Mouse (Mus musculus): ENCODE data around the gene Tmem160. TPM values are rescaled to one million over a fixed set of nuclear protein-coding genes. Genes with fewer than 3 reads are reported as not detected.

Tmem160 gene
- polyA plus RNA-seq, 1 experiment from 2014 or later, result 43.9 TPM

DNA sequence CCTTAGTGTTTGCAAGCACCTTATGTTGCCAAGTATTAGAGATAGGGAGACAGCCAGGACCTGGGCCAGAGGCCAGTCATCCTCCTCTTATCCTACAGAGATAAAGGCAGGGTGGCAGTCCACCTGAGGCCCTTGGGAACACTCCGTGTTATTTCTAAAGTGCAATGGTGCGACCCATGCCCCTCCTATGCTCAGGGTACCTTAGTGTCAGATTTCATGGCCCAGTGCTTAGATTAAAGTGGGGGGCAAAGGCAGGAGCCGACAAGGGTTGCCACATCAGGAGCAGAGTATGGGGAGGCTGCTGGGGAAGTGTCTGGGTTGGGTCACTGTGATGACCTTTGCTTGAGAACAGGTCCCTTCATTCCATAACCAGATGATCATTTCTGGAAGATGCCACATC is 43.7 kb downstream of the Tmem160 start:
- 62% methylated on average over 3 of the region's 3 CpGs for WGBS (ENCODE audit: insufficient replicate concordance)
- H3K9ac ChIP-seq, result no peak overlapping the region

DNA sequence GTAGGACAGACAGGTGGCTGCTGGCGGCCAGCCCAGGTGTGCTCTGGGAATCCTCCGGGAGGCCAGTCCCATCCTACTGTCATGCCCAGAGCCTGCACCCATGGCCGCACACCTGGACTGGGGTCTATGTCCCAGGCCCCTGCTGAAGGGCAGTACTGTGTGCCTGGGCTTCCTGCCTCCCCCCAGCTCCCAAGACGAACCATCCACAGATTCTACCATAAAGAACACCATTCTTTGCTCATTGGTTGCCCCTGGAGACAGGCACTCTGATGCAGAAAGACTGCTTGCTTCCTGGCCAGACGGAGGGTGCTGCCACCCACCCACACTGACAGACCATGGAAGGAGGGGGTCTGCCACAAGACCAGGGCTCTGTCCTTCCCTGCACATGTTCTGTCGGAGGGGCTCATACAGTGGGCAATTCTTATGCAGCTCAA is 47.1 kb downstream of the Tmem160 start:
- no peak overlapping the region for H3K9ac ChIP-seq
- peaks cover 54% of the 10 kb centered on the region for H3K36me3 ChIP-seq
- H3K27me3 ChIP-seq (replicated peaks), result no peaks in the 10 kb centered on the region
- H3K4me3 ChIP-seq, result no peak overlapping the region
- no peak for ATAC-seq
- H3K9me3 ChIP-seq (replicated peaks), result no peaks in the 10 kb centered on the region
- 81% methylated on average over 6 of the region's 6 CpGs for WGBS (ENCODE audit: insufficient replicate concordance)
- H3K4me2 ChIP-seq, result no peak overlapping the region
- no peaks in the 10 kb centered on the region for H3K4me1 ChIP-seq
- H3K27ac ChIP-seq, result no peak overlapping the region

More for the DNA sequence above, 43.7 kb downstream of the Tmem160 start:
- Histone ChIP-seq H3K4me2 (no peak overlapping the region), H3K4me1 (no peaks in the 10 kb centered on the region), H3K9me3 (replicated peaks) (no peaks in the 10 kb centered on the region), H3K27ac (no peak overlapping the region), H3K36me3 (peaks cover 29% of the 10 kb centered on the region), H3K27me3 (replicated peaks) (no peaks in the 10 kb centered on the region), H3K4me3 (no peak overlapping the region)
- no peak for ATAC-seq

DNA sequence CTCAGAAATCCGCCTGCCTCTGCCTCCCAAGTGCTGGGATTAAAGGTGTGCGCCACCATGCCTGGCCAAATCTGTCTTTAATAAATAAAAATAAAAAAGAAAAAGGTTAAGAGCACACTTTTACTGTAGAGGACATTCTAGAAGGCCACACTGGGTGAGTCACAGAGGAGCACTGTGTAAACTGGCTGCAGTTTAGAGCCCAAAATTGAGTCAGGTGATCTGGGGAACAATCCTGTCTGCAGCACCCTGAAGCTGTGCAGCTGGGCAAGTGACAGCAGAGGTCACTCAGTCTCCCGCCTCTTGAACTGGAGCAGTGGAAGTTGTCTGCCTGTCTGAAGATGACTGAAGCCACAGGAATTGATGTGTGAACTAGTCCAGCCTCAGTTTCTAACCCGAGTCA is 49.0 kb downstream of the Tmem160 start:
- ATAC-seq, result no peak
- H3K4me1 ChIP-seq, result no peaks in the 10 kb centered on the region
- H3K9ac ChIP-seq, result no peak overlapping the region
- no peaks in the 10 kb centered on the region for H3K9me3 ChIP-seq (replicated peaks)
- H3K4me3 ChIP-seq, result no peak overlapping the region
- no peaks in the 10 kb centered on the region for H3K27me3 ChIP-seq (replicated peaks)
- peaks cover 59% of the 10 kb centered on the region for H3K36me3 ChIP-seq
- WGBS (ENCODE audit: insufficient replicate concordance), result 76% methylated on average over 4 of the region's 4 CpGs
- H3K4me2 ChIP-seq, result no peak overlapping the region
- no peak overlapping the region for H3K27ac ChIP-seq

DNA sequence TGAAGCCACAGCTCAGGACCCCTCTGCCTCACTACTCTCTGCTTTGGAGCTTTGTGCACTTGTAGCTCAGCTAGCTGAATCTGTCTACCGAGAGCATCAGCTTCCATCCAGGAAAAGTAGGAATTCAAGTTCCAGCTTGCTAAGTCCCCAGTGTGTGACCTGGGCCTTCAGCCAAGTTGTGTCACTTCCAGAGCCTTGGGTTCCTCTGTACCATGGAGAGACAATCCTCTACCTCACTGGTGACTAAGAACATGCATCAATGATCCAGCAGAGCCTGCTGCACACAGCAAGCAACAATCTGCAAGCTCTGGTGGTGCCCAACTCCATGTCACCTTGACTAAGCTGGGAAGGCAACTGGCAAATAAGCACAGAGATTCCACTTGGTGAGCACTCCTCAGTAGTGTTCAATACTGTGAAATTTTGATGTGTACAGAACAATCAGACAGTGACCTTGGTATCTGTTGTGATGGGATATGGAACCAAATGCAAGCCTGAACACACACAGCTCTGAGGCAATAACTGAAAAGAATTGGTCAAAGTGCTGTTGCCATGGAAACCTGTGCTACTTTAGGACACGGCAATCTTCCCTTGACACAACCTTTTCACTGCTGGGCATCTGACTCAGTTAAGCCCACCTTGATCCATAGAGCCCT is 52.1 kb downstream of the Tmem160 start:
- H3K4me3 ChIP-seq, result no peak overlapping the region
- H3K4me2 ChIP-seq, result no peak overlapping the region
- H3K9me3 ChIP-seq (replicated peaks), result no peaks in the 10 kb centered on the region
- H3K9ac ChIP-seq, result no peak overlapping the region
- 0 out of 2 replicates have a peak overlapping the region, but pooled peaks have one; percentile 6 for H3K27ac ChIP-seq
- H3K27me3 ChIP-seq (replicated peaks), result no peaks in the 10 kb centered on the region
- H3K36me3 ChIP-seq, result peaks cover 45% of the 10 kb centered on the region
- WGBS (ENCODE audit: insufficient replicate concordance), result 82% methylated on average over 2 of the region's 2 CpGs
- peak; percentile 44; the same call in 1 of the 2 replicates for ATAC-seq
- no peaks in the 10 kb centered on the region for H3K4me1 ChIP-seq

Other genes starting within 250 kb of the Tmem160 start
- 9.5 and 9.6 TPM in 2 replicates for gene Dhx34, start 230.7 kb upstream of the Tmem160 start, polyA plus RNA-seq (2016; fragmentation: Nextera tagmentation; extraction: Ambion mirVana)
- 1.6 and 1.7 TPM in 2 replicates for gene C5ar2, start 208.6 kb upstream of the Tmem160 start, polyA plus RNA-seq (2016; fragmentation: Nextera tagmentation; extraction: Ambion mirVana)
- gene C5ar1, start 193.2 kb upstream of the Tmem160 start, polyA plus RNA-seq (2016; fragmentation: Nextera tagmentation; extraction: Ambion mirVana), result 1.7 and 2.1 TPM in 2 replicates
- 8.6 and 8.8 TPM in 2 replicates for gene Inafm1, start 179.2 kb upstream of the Tmem160 start, polyA plus RNA-seq (2016; fragmentation: Nextera tagmentation; extraction: Ambion mirVana)
- 29.7 and 30.0 TPM in 2 replicates for gene Ccdc9, start 166.0 kb upstream of the Tmem160 start, polyA plus RNA-seq (2016; fragmentation: Nextera tagmentation; extraction: Ambion mirVana)
- 5.9 and 7.6 TPM in 2 replicates for gene Bbc3, start 144.4 kb upstream of the Tmem160 start, polyA plus RNA-seq (2016; fragmentation: Nextera tagmentation; extraction: Ambion mirVana)
- 182 and 187 TPM in 2 replicates for gene Sae1, start 65.0 kb upstream of the Tmem160 start, polyA plus RNA-seq (2016; fragmentation: Nextera tagmentation; extraction: Ambion mirVana)
- gene Zc3h4, start 51.9 kb upstream of the Tmem160 start, polyA plus RNA-seq (2016; fragmentation: Nextera tagmentation; extraction: Ambion mirVana), result 14.5 and 17.6 TPM in 2 replicates
- 0.33 and 0.36 TPM in 2 replicates for gene Npas1, start 24.9 kb downstream of the Tmem160 start, polyA plus RNA-seq (2016; fragmentation: Nextera tagmentation; extraction: Ambion mirVana)
- gene Arhgap35, start 162.2 kb downstream of the Tmem160 start, polyA plus RNA-seq (2016; fragmentation: Nextera tagmentation; extraction: Ambion mirVana), result 4.4 and 4.7 TPM in 2 replicates
- not detected in 2 replicates for gene Ceacam15, start 222.9 kb downstream of the Tmem160 start, polyA plus RNA-seq (2016; fragmentation: Nextera tagmentation; extraction: Ambion mirVana)

Data from liver, embryonic 12.5 days (tissue).